Mouse (Mus musculus) lung, embryonic 15.5 days (tissue): ENCODE data around the gene Fbxo21. TPM values are rescaled to one million over a fixed set of nuclear protein-coding genes. Genes with fewer than 3 reads are reported as not detected.

Experiments
- ATAC-seq: fragments of 200-750 bp; cut with Nextera tagmentation; 2 replicates; pipeline ENCODE4 v1.8.0; 2017; ENCODE audit warnings: moderate number of reproducible peaks, borderline replicate concordance; ENCODE audit not compliant: low FRiP score, low TSS enrichment; ENCODE audit errors: extremely low read depth
- H3K27ac ChIP-seq: fragments of 300-500 bp; sonication (generic); 2 replicates; pipeline ENCODE4 v1.5.1; 2015; ENCODE audit warnings: moderate library complexity, mild to moderate bottlenecking, inconsistent platforms
- H3K27me3 ChIP-seq: fragments of 300-500 bp; sonication (generic); 2 replicates; pipeline ENCODE4 v1.6.1; 2015; ENCODE audit warnings: inconsistent platforms
- H3K36me3 ChIP-seq: fragments of 300-500 bp; sonication (generic); 2 replicates; pipeline ENCODE4 v1.6.1; 2015; ENCODE audit warnings: inconsistent platforms
- H3K4me1 ChIP-seq: fragments of 300-500 bp; sonication (generic); 2 replicates; pipeline ENCODE4 v1.6.1; 2015; ENCODE audit warnings: inconsistent platforms
- H3K4me2 ChIP-seq: fragments of 300-500 bp; sonication (generic); 2 replicates; pipeline ENCODE4 v1.6.1; 2015; ENCODE audit warnings: inconsistent platforms, mild to moderate bottlenecking, moderate library complexity
- H3K4me3 ChIP-seq: fragments of 300-500 bp; sonication (generic); 2 replicates; pipeline ENCODE4 v1.5.1; 2015; ENCODE audit warnings: mild to moderate bottlenecking, inconsistent platforms
- H3K9ac ChIP-seq: fragments of 300-500 bp; sonication (generic); 2 replicates; pipeline ENCODE4 v1.6.1; 2015; ENCODE audit warnings: inconsistent platforms
- H3K9me3 ChIP-seq: fragments of 300-500 bp; sonication (generic); 2 replicates; pipeline ENCODE4 v1.6.1; 2016; ENCODE audit warnings: inconsistent platforms
- WGBS: fragments of 180-500 bp; shearing (Covaris S2); methylation state at CpG from one replicate; pipeline ENCODE4 v1.1.7; 2015; 5-methylcytosine and 5-hydroxymethylcytosine counted together
- polyA plus RNA-seq: library from polyadenylated mRNA; unstranded; fragments of >200 nt; fragmentation: Nextera tagmentation; extraction: Ambion mirVana; gene quantifications from 2 replicates; pipeline ENCODE4 v1.2.1, GENCODE M21; 2015

Fbxo21 gene
- polyA plus RNA-seq, 1 experiment from 2014 or later: 56.8 TPM

- Histone ChIP-seq H3K9me3 (no peaks in the 10 kb centered on the region), H3K9ac (no peak overlapping the region), H3K27ac (no peak overlapping the region), H3K27me3 (no peaks in the 10 kb centered on the region), H3K4me2 (no peak overlapping the region), H3K4me1 (peaks cover 22% of the 10 kb centered on the region), H3K36me3 (peaks cover 47% of the 10 kb centered on the region), H3K4me3 (no peak overlapping the region)
- 68% methylated on average over 5 of the region's 5 CpGs for WGBS
- ATAC-seq: no peak
Measured at GRCm38 (mm10) chr5:117981943-117982342, 5.4 kb downstream of the Fbxo21 start.

- Histone ChIP-seq H3K9ac (no peak overlapping the region), H3K27me3 (no peaks in the 10 kb centered on the region), H3K4me3 (no peak overlapping the region), H3K4me2 (no peak overlapping the region), H3K4me1 (no peaks in the 10 kb centered on the region), H3K9me3 (no peaks in the 10 kb centered on the region), H3K36me3 (peaks cover 68% of the 10 kb centered on the region), H3K27ac (no peak overlapping the region)
- WGBS: 48% methylated on average over 4 of the region's 4 CpGs
- no peak for ATAC-seq
Measured at GRCm38 (mm10) chr5:117986327-117986726, 9.8 kb downstream of the Fbxo21 start.

GRCm38 (mm10) chr5:117987891-117988290 is 11.4 kb downstream of the Fbxo21 start:
- ATAC-seq: no peak
- 81% methylated on average over 3 of the region's 3 CpGs for WGBS

GRCm38 (mm10) chr5:117988367-117988766 is 11.8 kb downstream of the Fbxo21 start:
- ATAC-seq: no peak

More at GRCm38 (mm10) chr5:117987891-117988290, 11.4 kb downstream of the Fbxo21 start:
- no peak overlapping the region for H3K4me3 ChIP-seq
- H3K9me3 ChIP-seq: no peaks in the 10 kb centered on the region
- H3K4me1 ChIP-seq: no peaks in the 10 kb centered on the region
- H3K27me3 ChIP-seq: no peaks in the 10 kb centered on the region
- no peak overlapping the region for H3K9ac ChIP-seq
- H3K4me2 ChIP-seq: no peak overlapping the region
- peaks cover 76% of the 10 kb centered on the region for H3K36me3 ChIP-seq
- no peak overlapping the region for H3K27ac ChIP-seq

GRCm38 (mm10) chr5:117989773-117990172 is 13.2 kb downstream of the Fbxo21 start:
- 82% methylated on average over 6 of the region's 6 CpGs for WGBS

More at GRCm38 (mm10) chr5:117988367-117988766, 11.8 kb downstream of the Fbxo21 start:
- Histone ChIP-seq H3K27ac (no peak overlapping the region), H3K9me3 (no peaks in the 10 kb centered on the region), H3K27me3 (no peaks in the 10 kb centered on the region), H3K9ac (no peak overlapping the region), H3K4me3 (no peak overlapping the region), H3K36me3 (peaks cover 76% of the 10 kb centered on the region), H3K4me1 (no peaks in the 10 kb centered on the region), H3K4me2 (no peak overlapping the region)
- 46% methylated on average over 9 of the region's 9 CpGs for WGBS

GRCm38 (mm10) chr5:117990957-117991356 is 14.4 kb downstream of the Fbxo21 start:
- ATAC-seq: no peak
- H3K4me1 ChIP-seq: no peaks in the 10 kb centered on the region
- no peak overlapping the region for H3K9ac ChIP-seq
- H3K4me2 ChIP-seq: no peak overlapping the region
- H3K27ac ChIP-seq: no peak overlapping the region
- peaks cover 87% of the 10 kb centered on the region for H3K36me3 ChIP-seq
- H3K9me3 ChIP-seq: no peaks in the 10 kb centered on the region
- H3K4me3 ChIP-seq: no peak overlapping the region
- WGBS: 85% methylated on average over 3 of the region's 3 CpGs
- no peaks in the 10 kb centered on the region for H3K27me3 ChIP-seq

More at GRCm38 (mm10) chr5:117989773-117990172, 13.2 kb downstream of the Fbxo21 start:
- no peak overlapping the region for H3K9ac ChIP-seq
- H3K27ac ChIP-seq: no peak overlapping the region
- no peaks in the 10 kb centered on the region for H3K4me1 ChIP-seq
- no peak overlapping the region for H3K4me3 ChIP-seq
- no peaks in the 10 kb centered on the region for H3K9me3 ChIP-seq
- H3K27me3 ChIP-seq: no peaks in the 10 kb centered on the region
- peaks cover 76% of the 10 kb centered on the region for H3K36me3 ChIP-seq
- no peak overlapping the region for H3K4me2 ChIP-seq
- ATAC-seq: no peak

- H3K4me1 ChIP-seq: no peaks in the 10 kb centered on the region
- no peak overlapping the region for H3K4me3 ChIP-seq
- ATAC-seq: no peak
- H3K9ac ChIP-seq: no peak overlapping the region
- H3K27me3 ChIP-seq: no peaks in the 10 kb centered on the region
- H3K9me3 ChIP-seq: no peaks in the 10 kb centered on the region
- 90% methylated on average over 6 of the region's 6 CpGs for WGBS
- H3K4me2 ChIP-seq: no peak overlapping the region
- H3K27ac ChIP-seq: no peak overlapping the region
- H3K36me3 ChIP-seq: peaks cover 85% of the 10 kb centered on the region
Measured at GRCm38 (mm10) chr5:117993550-117993949, 17.0 kb downstream of the Fbxo21 start.

- no peak for ATAC-seq
- 87% methylated on average over 8 of the region's 8 CpGs for WGBS
- no peaks in the 10 kb centered on the region for H3K27me3 ChIP-seq
- H3K4me1 ChIP-seq: no peaks in the 10 kb centered on the region
- no peak overlapping the region for H3K4me3 ChIP-seq
- H3K9me3 ChIP-seq: no peaks in the 10 kb centered on the region
- H3K27ac ChIP-seq: no peak overlapping the region
- H3K4me2 ChIP-seq: no peak overlapping the region
- H3K9ac ChIP-seq: no peak overlapping the region
- peaks cover 84% of the 10 kb centered on the region for H3K36me3 ChIP-seq
Measured at GRCm38 (mm10) chr5:117995372-117995901, 18.9 kb downstream of the Fbxo21 start.

GRCm38 (mm10) chr5:117995911-117996310 is 19.4 kb downstream of the Fbxo21 start:
- no peak overlapping the region for H3K4me3 ChIP-seq
- 81% methylated on average over 6 of the region's 6 CpGs for WGBS
- no peak overlapping the region for H3K4me2 ChIP-seq
- H3K27ac ChIP-seq: no peak overlapping the region
- no peaks in the 10 kb centered on the region for H3K4me1 ChIP-seq
- no peak overlapping the region for H3K9ac ChIP-seq
- H3K9me3 ChIP-seq: no peaks in the 10 kb centered on the region
- H3K36me3 ChIP-seq: peaks cover 82% of the 10 kb centered on the region
- ATAC-seq: no peak
- no peaks in the 10 kb centered on the region for H3K27me3 ChIP-seq

GRCm38 (mm10) chr5:117996581-117996980 is 20.1 kb downstream of the Fbxo21 start:
- no peak overlapping the region for H3K27ac ChIP-seq
- no peak overlapping the region for H3K9ac ChIP-seq
- peaks cover 82% of the 10 kb centered on the region for H3K36me3 ChIP-seq
- no peaks in the 10 kb centered on the region for H3K27me3 ChIP-seq
- no peaks in the 10 kb centered on the region for H3K9me3 ChIP-seq
- no peaks in the 10 kb centered on the region for H3K4me1 ChIP-seq
- ATAC-seq: no peak
- no peak overlapping the region for H3K4me2 ChIP-seq
- no peak overlapping the region for H3K4me3 ChIP-seq
- 88% methylated on average over 6 of the region's 6 CpGs for WGBS

- Histone ChIP-seq H3K4me3 (no peak overlapping the region), H3K9me3 (no peaks in the 10 kb centered on the region), H3K27me3 (no peaks in the 10 kb centered on the region), H3K9ac (no peak overlapping the region), H3K4me2 (no peak overlapping the region), H3K36me3 (peaks cover 82% of the 10 kb centered on the region), H3K4me1 (no peaks in the 10 kb centered on the region), H3K27ac (no peak overlapping the region)
- no peak for ATAC-seq
- WGBS: 62% methylated on average over 10 of the region's 10 CpGs
Measured at GRCm38 (mm10) chr5:117997434-117997970, 21.0 kb downstream of the Fbxo21 start.

- Histone ChIP-seq H3K27ac (no peak overlapping the region), H3K4me2 (no peak overlapping the region), H3K27me3 (no peaks in the 10 kb centered on the region), H3K4me3 (no peak overlapping the region), H3K9ac (no peak overlapping the region), H3K36me3 (peaks cover 86% of the 10 kb centered on the region), H3K4me1 (no peaks in the 10 kb centered on the region), H3K9me3 (no peaks in the 10 kb centered on the region)
- no peak for ATAC-seq
- WGBS: 72% methylated on average over 7 of the region's 7 CpGs
Measured at GRCm38 (mm10) chr5:117999061-117999460, 22.5 kb downstream of the Fbxo21 start.
